Mouse (Mus musculus) MEL (cell line): ENCODE results near the gene Rab34. TPM values are rescaled to one million over a fixed set of nuclear protein-coding genes. Genes with fewer than 3 reads are reported as not detected.

ENCODE experiments used
- DNase-seq: peaks from one replicate; pipeline ENCODE4 v3.0.0; 2011; ENCODE audit warnings: low read depth, low spot score
- H3K27ac ChIP-seq: 2 replicates; pipeline ENCODE4 v1.5.1; 2012; ENCODE audit warnings: low read depth, mild to moderate bottlenecking, control low read depth, low read length, moderate library complexity; ENCODE audit not compliant: control insufficient read depth
- H3K27me3 ChIP-seq, 2 experiments: fragments of 150-350 bp in 1 of 2; sonication (generic) in 1 of 2; 2 replicates each; pipeline ENCODE4 v1.6.1; 2012; ENCODE audit warnings: low read length in 2 of 2, mild to moderate bottlenecking in 2 of 2, improper control_type of control experiment in 1 of 2, moderate library complexity in 1 of 2; ENCODE audit not compliant: insufficient read depth in 2 of 2, control insufficient read depth in 1 of 2
- H3K36me3 ChIP-seq, 2 experiments: 2 replicates each; pipeline ENCODE4 v1.6.1; 2012 to 2014; ENCODE audit warnings: low read length in 2 of 2, improper control_type of control experiment in 1 of 2, inconsistent platforms in 1 of 2, mild to moderate bottlenecking in 1 of 2; ENCODE audit not compliant: insufficient read depth in 2 of 2, control insufficient read depth in 1 of 2
- H3K4me1 ChIP-seq, 2 experiments: fragments of 150-350 bp in 1 of 2; sonication (generic) in 1 of 2; 2 replicates each; pipeline ENCODE4 v1.6.1; 2012; ENCODE audit warnings: low read length in 2 of 2, improper control_type of control experiment in 1 of 2, mild to moderate bottlenecking in 1 of 2; ENCODE audit not compliant: insufficient read depth in 2 of 2, control insufficient read depth in 1 of 2
- H3K4me3 ChIP-seq, 2 experiments: fragments of 150-350 bp in 1 of 2; sonication (generic) in 1 of 2; 2 replicates each; pipeline ENCODE4 v1.5.1; 2012; ENCODE audit warnings: low read depth in 2 of 2, low read length in 2 of 2, mild to moderate bottlenecking in 2 of 2, moderate library complexity in 2 of 2, control low read depth in 1 of 2, improper control_type of control experiment in 1 of 2; ENCODE audit not compliant: control insufficient read depth in 1 of 2, insufficient read depth in 1 of 2
- H3K79me2 ChIP-seq: 2 replicates; pipeline ENCODE4 v1.6.1; 2012; ENCODE audit warnings: mild to moderate bottlenecking, low read length, moderate library complexity; ENCODE audit not compliant: control insufficient read depth, poor library complexity, insufficient read depth
- H3K9ac ChIP-seq: 2 replicates; pipeline ENCODE4 v1.6.1; 2012; ENCODE audit warnings: low read depth, mild to moderate bottlenecking, control low read depth, low read length, moderate library complexity; ENCODE audit not compliant: control insufficient read depth, poor library complexity, severe bottlenecking
- H3K9me3 ChIP-seq: fragments of 150-350 bp; sonication (generic); replicated peaks from 2 replicates; pipeline ENCODE4 v1.6.1; 2012; ENCODE audit warnings: mild to moderate bottlenecking, low read length, improper control_type of control experiment, moderate library complexity; ENCODE audit not compliant: insufficient read depth
- CHD2 ChIP-seq: IDR thresholded peaks from 2 replicates; pipeline ENCODE4 v1.6.1; 2011; ENCODE audit warnings: low read length, improper control_type of control experiment
- ELF1 ChIP-seq: IDR thresholded peaks from 2 replicates; pipeline ENCODE4 v1.6.1; 2014; ENCODE audit warnings: low read depth, mild to moderate bottlenecking, inconsistent platforms, low read length, improper control_type of control experiment, moderate library complexity
- EP300 ChIP-seq, 2 experiments: IDR thresholded peaks; 2 replicates each; pipeline ENCODE4 v1.6.1; 2011; ENCODE audit warnings: improper control_type of control experiment in 2 of 2, low read length in 2 of 2, low read depth in 1 of 2, mild to moderate bottlenecking in 1 of 2
- ETS1 ChIP-seq: IDR thresholded peaks from 2 replicates; pipeline ENCODE4 v1.6.1; 2012; ENCODE audit warnings: low read depth, mild to moderate bottlenecking, inconsistent platforms, low read length, improper control_type of control experiment, moderate library complexity
- GABPA ChIP-seq: IDR thresholded peaks from 2 replicates; pipeline ENCODE4 v1.6.1; 2012; ENCODE audit warnings: low read depth, mild to moderate bottlenecking, inconsistent platforms, low read length, improper control_type of control experiment, moderate library complexity
- GATA1 ChIP-seq: IDR thresholded peaks from 2 replicates; pipeline ENCODE4 v1.6.1; 2011; ENCODE audit warnings: low read depth, low read length, improper control_type of control experiment
- KAT2A ChIP-seq: conservative IDR thresholded peaks from 2 replicates; pipeline ENCODE4 v1.6.1; 2012; ENCODE audit warnings: low read depth, low read length, improper control_type of control experiment, inconsistent platforms
- MAFK ChIP-seq: IDR thresholded peaks from 2 replicates; pipeline ENCODE4 v1.6.1; 2011; ENCODE audit warnings: low read depth, mild to moderate bottlenecking, low read length, improper control_type of control experiment, borderline replicate concordance
- MAZ ChIP-seq: IDR thresholded peaks from 2 replicates; pipeline ENCODE4 v1.6.1; 2012; ENCODE audit warnings: low read depth, mild to moderate bottlenecking, inconsistent platforms, low read length, improper control_type of control experiment
- MXI1 ChIP-seq: IDR thresholded peaks from 2 replicates; pipeline ENCODE4 v1.6.1; 2011; ENCODE audit warnings: mild to moderate bottlenecking, low read depth, low read length, improper control_type of control experiment
- MYC ChIP-seq: IDR thresholded peaks from 2 replicates; pipeline ENCODE4 v1.6.1; 2011; ENCODE audit warnings: low read depth, mild to moderate bottlenecking, low read length, improper control_type of control experiment, moderate library complexity
- NELFE ChIP-seq: IDR thresholded peaks from 2 replicates; pipeline ENCODE4 v1.6.1; 2011; ENCODE audit warnings: low read depth, low read length, improper control_type of control experiment
- POLR2A ChIP-seq, 2 experiments: IDR thresholded peaks; 2 replicates each; pipeline ENCODE4 v1.6.1; 2011 to 2012; ENCODE audit warnings: low read length in 2 of 2, mild to moderate bottlenecking in 2 of 2, control low read depth in 1 of 2, improper control_type of control experiment in 1 of 2, low read depth in 1 of 2, moderate library complexity in 1 of 2; ENCODE audit not compliant: control insufficient read depth in 1 of 2, insufficient read depth in 1 of 2, poor library complexity in 1 of 2
- POLR2AphosphoS2 ChIP-seq: IDR thresholded peaks from 2 replicates; pipeline ENCODE4 v1.6.1; 2011; ENCODE audit warnings: low read length, improper control_type of control experiment
- RAD21 ChIP-seq: IDR thresholded peaks from 2 replicates; pipeline ENCODE4 v1.6.1; 2011; ENCODE audit warnings: mild to moderate bottlenecking, low read depth, low read length, improper control_type of control experiment
- RCOR1 ChIP-seq: IDR thresholded peaks from 2 replicates; pipeline ENCODE4 v1.6.1; 2012; ENCODE audit warnings: low read depth, mild to moderate bottlenecking, inconsistent platforms, low read length, improper control_type of control experiment
- SIN3A ChIP-seq: IDR thresholded peaks from 2 replicates; pipeline ENCODE4 v1.6.1; 2012; ENCODE audit warnings: low read length, improper control_type of control experiment, inconsistent platforms
- SMC3 ChIP-seq: IDR thresholded peaks from 2 replicates; pipeline ENCODE4 v1.6.1; 2011; ENCODE audit warnings: low read depth, low read length, improper control_type of control experiment
- TAL1 ChIP-seq: IDR thresholded peaks from 2 replicates; pipeline ENCODE4 v1.6.1; 2012; ENCODE audit warnings: mild to moderate bottlenecking, inconsistent platforms, low read length, moderate library complexity, mixed read lengths
- USF2 ChIP-seq, 2 experiments: IDR thresholded peaks; 2 replicates each; pipeline ENCODE4 v1.6.1; 2011 to 2012; ENCODE audit warnings: improper control_type of control experiment in 2 of 2, low read length in 2 of 2, borderline replicate concordance in 1 of 2, inconsistent platforms in 1 of 2, low read depth in 1 of 2, mild to moderate bottlenecking in 1 of 2; ENCODE audit not compliant: insufficient read depth in 1 of 2
- polyA plus RNA-seq, 2 experiments: library from polyadenylated mRNA; stranded (reverse) in 1 of 2; unstranded in 1 of 2; fragments of >175 nt in 1 of 2; fragments of >200 nt in 1 of 2; gene quantifications; 2 replicates each; pipeline versions ENCODE4 v1.2.1 to v1.2.4; 2012; ENCODE audit warnings: low replicate concordance in 2 of 2, low read depth in 1 of 2; ENCODE audit not compliant: insufficient read length in 2 of 2, insufficient read depth in 1 of 2, missing spikeins in 1 of 2
- total RNA-seq: library from RNA; depleted of rRNA; stranded (reverse); fragments of 300-350 nt; gene quantifications from 2 replicates; pipeline ENCODE4 v1.2.3, GENCODE M21; 2012; rRNA removed

Gene Rab34
- total and polyA plus RNA-seq, 3 experiments: 20.8 to 42.9 TPM; not detected in 1

DNA sequence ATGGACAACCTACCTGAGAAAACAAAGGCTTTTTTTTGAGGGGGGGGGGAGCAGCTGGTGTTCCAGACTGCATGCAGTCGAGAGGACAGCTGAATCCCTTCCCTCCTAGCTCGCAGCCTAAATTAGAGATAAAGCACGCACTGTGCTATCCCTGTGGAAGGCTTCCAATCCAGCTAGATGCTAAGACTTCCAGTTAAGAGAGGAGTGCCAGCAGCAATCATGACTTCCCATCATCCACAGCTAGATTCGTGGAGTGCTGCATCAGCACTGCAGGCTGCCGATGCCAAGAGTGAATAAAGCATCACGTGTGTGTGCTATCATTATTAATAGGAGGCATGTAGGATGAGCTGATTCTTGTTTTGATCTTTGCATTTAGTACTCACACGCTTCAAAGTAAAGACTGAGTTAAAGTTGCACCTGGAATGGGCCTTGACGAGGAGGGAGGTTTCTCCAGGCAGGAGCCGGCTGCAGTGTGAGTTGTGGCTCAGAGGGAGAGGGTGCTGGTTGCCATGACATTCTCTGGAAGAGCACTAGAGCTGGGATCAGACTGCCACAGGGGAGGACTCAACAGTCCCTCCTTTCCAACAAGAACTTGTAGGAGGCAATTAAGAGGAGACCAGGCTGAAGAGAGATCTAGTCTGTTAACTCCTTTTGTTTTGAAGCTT lies 52.1 kb downstream of the Rab34 start:
- Histone ChIP-seq H3K27ac (no peak overlapping the region), H3K4me1 (peaks cover 0 to 6% of the 10 kb centered on the region in 2 experiments; a peak in 3 of 4 replicates), H3K9ac (no peak overlapping the region), H3K36me3 (peaks cover 15 to 17% of the 10 kb centered on the region in 2 experiments), H3K9me3 (no peaks in the 10 kb centered on the region)
- DNase-seq: no peak
- no peak for TF ChIP-seq TAL1
- no peak for TF ChIP-seq POLR2A (IDR thresholded peaks at IDR 0.05; ENCODE audit: control insufficient read depth in 1 of 2, insufficient read depth in 1 of 2, low read depth in 1 of 2, low read length in 2 of 2, poor library complexity in 1 of 2)
- TF ChIP-seq POLR2AphosphoS2: no peak
- TF ChIP-seq ELF1: no peak
- no peak for TF ChIP-seq ETS1
- no peak for TF ChIP-seq SMC3
- no peak for TF ChIP-seq MAZ
- TF ChIP-seq GATA1: no peak
- TF ChIP-seq KAT2A: no peak
- no peak for TF ChIP-seq EP300 (IDR thresholded peaks at IDR 0.05; ENCODE audit: low read depth in 1 of 2, low read length in 2 of 2)
- TF ChIP-seq USF2 (IDR thresholded peaks at IDR 0.05; ENCODE audit: borderline replicate concordance in 1 of 2, insufficient read depth in 1 of 2, low read depth in 1 of 2, low read length in 2 of 2): no peak
- TF ChIP-seq GABPA: no peak
- TF ChIP-seq RAD21: no peak
- no peak for TF ChIP-seq NELFE
- TF ChIP-seq MXI1: no peak
- no peak for TF ChIP-seq SIN3A
- TF ChIP-seq CHD2: no peak
- no peak for TF ChIP-seq MYC
- TF ChIP-seq MAFK: no peak
- TF ChIP-seq RCOR1: no peak
- TF ChIP-seq, all 39 proteins: peak for 0
- H3K4me3 ChIP-seq: no peak overlapping the region
- no peaks in the 10 kb centered on the region for H3K27me3 ChIP-seq
- peaks cover 75% of the 10 kb centered on the region for H3K79me2 ChIP-seq

Other genes starting within 250 kb of the Rab34 start
- 19.2 and 20.7 TPM in 2 replicates for gene Phf12, start 205.7 kb upstream of the Rab34 start, total RNA-seq
- 10 to 100 TPM; 43.8 to 56.9 TPM for gene Phf12, start 205.7 kb upstream of the Rab34 start, polyA plus RNA-seq
- gene Dhrs13, start 156.2 kb upstream of the Rab34 start, total RNA-seq: 30.1 and 36.7 TPM in 2 replicates
- gene Dhrs13, start 156.2 kb upstream of the Rab34 start, polyA plus RNA-seq: 10 to 100 TPM in 1 of 2 experiments, not detected in 1; 27.9 TPM
- 0.08 TPM in 1 of 2 replicates, not detected in the other for gene Flot2, start 150.5 kb upstream of the Rab34 start, total RNA-seq
- gene Flot2, start 150.5 kb upstream of the Rab34 start, polyA plus RNA-seq: under 1 TPM in 1 of 2 experiments, not detected in 1; 0.15 TPM
- 39.6 and 43.5 TPM in 2 replicates for gene Eral1, start 108.0 kb upstream of the Rab34 start, total RNA-seq
- gene Eral1, start 108.0 kb upstream of the Rab34 start, polyA plus RNA-seq: 10 to 100 TPM in 1 of 2 experiments, not detected in 1; 38.4 TPM
- 2.4 and 2.5 TPM in 2 replicates for gene Fam222b, start 93.8 kb upstream of the Rab34 start, total RNA-seq
- gene Fam222b, start 93.8 kb upstream of the Rab34 start, polyA plus RNA-seq: 1 to 10 TPM in 1 of 2 experiments, not detected in 1; 8.1 TPM
- gene Traf4, start 22.8 kb upstream of the Rab34 start, total RNA-seq: 21.0 and 42.0 TPM in 2 replicates
- 10 to 100 TPM in 1 of 2 experiments, not detected in 1; 34.4 TPM for gene Traf4, start 22.8 kb upstream of the Rab34 start, polyA plus RNA-seq
- gene Nek8, start 11.8 kb upstream of the Rab34 start, total RNA-seq: 6.0 and 7.5 TPM in 2 replicates
- gene Nek8, start 11.8 kb upstream of the Rab34 start, polyA plus RNA-seq: 10 to 100 TPM in 1 of 2 experiments, not detected in 1; 10.1 TPM
- 16.2 and 28.3 TPM in 2 replicates for gene Tlcd1, start 11.7 kb upstream of the Rab34 start, total RNA-seq
- 10 to 100 TPM in 1 of 2 experiments, not detected in 1; 23.3 TPM for gene Tlcd1, start 11.7 kb upstream of the Rab34 start, polyA plus RNA-seq
- gene Rpl23a, start 4.8 kb upstream of the Rab34 start, total RNA-seq: 3,920 and 4,112 TPM in 2 replicates
- gene Rpl23a, start 4.8 kb upstream of the Rab34 start, polyA plus RNA-seq: 1,000 to 10,000 TPM in 1 of 2 experiments, not detected in 1; 2,892 TPM
- gene Proca1, start 5.0 kb downstream of the Rab34 start, total RNA-seq: 0.15 and 0.16 TPM in 2 replicates
- under 1 TPM in 1 of 2 experiments, not detected in 1; 0.54 TPM for gene Proca1, start 5.0 kb downstream of the Rab34 start, polyA plus RNA-seq
- 75.5 and 81.4 TPM in 2 replicates for gene Sdf2, start 57.3 kb downstream of the Rab34 start, total RNA-seq
- 10 to 100 TPM in 1 of 2 experiments, not detected in 1; 68.1 TPM for gene Sdf2, start 57.3 kb downstream of the Rab34 start, polyA plus RNA-seq
- 39.6 and 40.3 TPM in 2 replicates for gene Supt6, start 57.6 kb downstream of the Rab34 start, total RNA-seq
- gene Supt6, start 57.6 kb downstream of the Rab34 start, polyA plus RNA-seq: 10 to 100 TPM; 59.8 to 93.2 TPM
- gene 2610507B11Rik, start 73.3 kb downstream of the Rab34 start, total RNA-seq: 80.5 and 85.9 TPM in 2 replicates
- 10 to 100 TPM; 75.8 to 77.6 TPM for gene 2610507B11Rik, start 73.3 kb downstream of the Rab34 start, polyA plus RNA-seq
- gene BC030499, start 102.4 kb downstream of the Rab34 start, total RNA-seq: 0.73 and 1.6 TPM in 2 replicates
- gene BC030499, start 102.4 kb downstream of the Rab34 start, polyA plus RNA-seq: 1 to 10 TPM in 1 of 2 experiments, not detected in 1; 1.1 TPM
- 40.1 and 50.9 TPM in 2 replicates for gene Spag5, start 113.1 kb downstream of the Rab34 start, total RNA-seq
- 100 to 1,000 TPM in 1 of 2 experiments, 10 to 100 TPM in 1; 77.5 to 274 TPM for gene Spag5, start 113.1 kb downstream of the Rab34 start, polyA plus RNA-seq
- 3.0 and 4.0 TPM in 2 replicates for gene Aldoc, start 134.5 kb downstream of the Rab34 start, total RNA-seq
- gene Aldoc, start 134.5 kb downstream of the Rab34 start, polyA plus RNA-seq: 1 to 10 TPM in 1 of 2 experiments, not detected in 1; 8.1 TPM
- 27.6 and 28.5 TPM in 2 replicates for gene Pigs, start 140.0 kb downstream of the Rab34 start, total RNA-seq
- gene Pigs, start 140.0 kb downstream of the Rab34 start, polyA plus RNA-seq: 10 to 100 TPM; 51.2 to 97.1 TPM
- gene Unc119, start 155.1 kb downstream of the Rab34 start, total RNA-seq: 61.7 and 63.0 TPM in 2 replicates
- gene Unc119, start 155.1 kb downstream of the Rab34 start, polyA plus RNA-seq: 100 to 1,000 TPM in 1 of 2 experiments, not detected in 1; 140 TPM
- gene Foxn1, start 198.1 kb downstream of the Rab34 start, total RNA-seq: not detected in 2 replicates
- not detected for gene Foxn1, start 198.1 kb downstream of the Rab34 start, polyA plus RNA-seq
- not detected in 2 replicates for gene Slc13a2, start 233.8 kb downstream of the Rab34 start, total RNA-seq
- not detected for gene Slc13a2, start 233.8 kb downstream of the Rab34 start, polyA plus RNA-seq